Mouse (Mus musculus) liver, embryonic 12.5 days (tissue): ENCODE measurements around the gene Psmb3. TPM values are rescaled to one million over a fixed set of nuclear protein-coding genes. Genes with fewer than 3 reads are reported as not detected.

ENCODE experiments used
- ATAC-seq: fragments of 200-750 bp; cut with Nextera tagmentation; 2 replicates; pipeline ENCODE4 v1.8.0; 2017; ENCODE audit warnings: moderate number of reproducible peaks, mild to moderate bottlenecking, moderate library complexity
- H3K27ac ChIP-seq: fragments of 300-500 bp; sonication (generic); 2 replicates; pipeline ENCODE4 v1.5.1; 2016; ENCODE audit warnings: mild to moderate bottlenecking
- H3K27me3 ChIP-seq: fragments of 300-500 bp; sonication (generic); replicated peaks from 2 replicates; pipeline ENCODE4 v1.6.1; 2016; ENCODE audit warnings: mild to moderate bottlenecking, moderate library complexity
- H3K36me3 ChIP-seq: fragments of 300-500 bp; sonication (generic); 2 replicates; pipeline ENCODE4 v1.6.1; 2016; ENCODE audit warnings: mild to moderate bottlenecking, moderate library complexity
- H3K4me1 ChIP-seq: fragments of 300-500 bp; sonication (generic); 2 replicates; pipeline ENCODE4 v1.6.1; 2016
- H3K4me2 ChIP-seq: fragments of 300-500 bp; sonication (generic); 2 replicates; pipeline ENCODE4 v1.6.1; 2016; ENCODE audit warnings: mild to moderate bottlenecking, moderate library complexity
- H3K4me3 ChIP-seq: fragments of 300-500 bp; sonication (generic); 2 replicates; pipeline ENCODE4 v1.5.1; 2016; ENCODE audit warnings: mild to moderate bottlenecking, moderate library complexity
- H3K9ac ChIP-seq: fragments of 300-500 bp; sonication (generic); 2 replicates; pipeline ENCODE4 v1.6.1; 2016; ENCODE audit warnings: mild to moderate bottlenecking, moderate library complexity
- H3K9me3 ChIP-seq: fragments of 300-500 bp; sonication (generic); replicated peaks from 2 replicates; pipeline ENCODE4 v1.6.1; 2016; ENCODE audit warnings: mild to moderate bottlenecking, moderate library complexity
- WGBS: fragments of 180-500 bp; shearing (Covaris S2); methylation state at CpG from one replicate; pipeline ENCODE4 v1.1.7; 2016; ENCODE audit not compliant: insufficient replicate concordance; 5-methylcytosine and 5-hydroxymethylcytosine counted together
- polyA plus RNA-seq: library from polyadenylated mRNA; unstranded; fragments of >200 nt; fragmentation: Nextera tagmentation; extraction: Ambion mirVana; gene quantifications from 2 replicates; pipeline ENCODE4 v1.2.1, GENCODE M21; 2016

Psmb3 gene
- polyA plus RNA-seq, 1 experiment from 2014 or later, result 370 TPM

DNA sequence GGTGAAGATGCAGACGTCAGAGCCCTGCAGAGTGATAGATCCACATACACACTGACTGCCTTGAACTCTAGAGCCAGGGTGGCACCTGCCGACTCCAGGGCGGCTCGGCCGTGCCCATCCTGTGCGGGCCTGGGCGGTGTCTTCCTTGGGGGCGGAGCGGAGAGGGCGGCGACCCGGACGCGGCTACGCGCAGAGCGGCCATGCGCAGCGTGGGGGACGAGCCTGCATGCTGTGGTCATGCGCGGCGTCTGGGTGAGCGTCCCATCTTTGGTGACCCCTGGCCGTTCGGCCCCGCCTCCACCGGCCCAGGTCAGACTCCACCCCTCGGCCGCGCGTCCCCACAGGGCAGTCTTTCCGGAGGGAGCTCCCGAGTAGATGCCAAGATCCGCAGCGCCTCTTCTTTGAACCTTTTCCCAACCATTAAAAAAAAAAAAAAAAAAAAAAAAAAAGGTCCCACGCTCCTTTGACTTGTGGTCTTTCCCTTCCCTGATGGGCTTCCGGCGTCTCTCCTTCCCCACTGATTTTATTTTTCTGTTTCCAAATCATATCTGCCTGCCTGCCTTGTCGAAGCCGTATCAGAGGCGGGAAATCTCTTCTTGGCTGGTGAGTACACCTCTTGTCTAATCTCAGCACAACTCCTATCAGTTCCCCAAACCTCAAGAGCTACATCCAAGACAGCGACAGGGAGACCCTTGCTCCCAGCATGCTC, 17.4 kb upstream of the Psmb3 start, which contains the start of gene Cisd3:
TSS of gene Cisd3 (plus strand) at position 214 of the 709 bp plus-strand sequence.
- Histone ChIP-seq H3K36me3 (peaks cover 9% of the 10 kb centered on the region), H3K9me3 (no peaks in the 10 kb centered on the region), H3K4me3 (peak within 1 kb of the TSS; percentile 45), H3K4me2 (peak within 1 kb of the TSS; percentile 74), H3K4me1 (peaks cover 31% of the 10 kb centered on the region), H3K27ac (no peak within 1 kb of the TSS), H3K9ac (peak within 1 kb of the TSS; percentile 44; the same call in 1 of the 2 replicates), H3K27me3 (peaks cover 40% of the 10 kb centered on the region)
- peak; percentile 82 for ATAC-seq
- 2% methylated on average over 43 of the region's 43 CpGs for WGBS

DNA sequence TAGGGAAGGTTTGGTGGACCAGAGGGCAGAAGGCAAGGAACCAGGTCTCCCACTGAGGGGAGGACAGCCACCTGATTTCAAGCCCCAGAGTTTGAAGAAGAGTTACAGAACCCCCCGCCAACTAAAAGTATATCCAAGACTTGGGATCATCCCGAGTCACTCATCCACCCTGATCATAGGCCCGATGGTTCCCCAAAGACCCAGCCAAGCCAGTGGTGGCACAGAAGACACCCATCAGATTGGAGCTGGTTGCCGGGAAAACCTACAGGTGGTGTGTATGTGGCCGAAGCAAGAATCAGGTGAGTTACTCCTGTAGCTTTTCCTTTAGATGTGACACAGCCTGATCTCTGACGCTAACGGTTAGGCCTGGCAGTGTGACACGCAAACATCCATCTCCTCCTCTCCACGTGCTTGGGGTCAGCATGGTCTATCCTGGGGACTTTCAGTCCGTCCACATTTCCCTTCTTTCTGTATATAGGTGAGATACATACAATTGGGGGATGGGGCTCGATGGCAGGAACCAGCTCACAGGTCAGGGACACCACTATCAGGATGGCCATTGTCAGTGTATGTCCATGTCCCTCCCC, 16.8 kb upstream of the Psmb3 start:
- Histone ChIP-seq H3K27ac (no peak overlapping the region), H3K4me1 (peaks cover 31% of the 10 kb centered on the region), H3K4me2 (peak overlapping the region; percentile 74), H3K9me3 (no peaks in the 10 kb centered on the region), H3K4me3 (peak overlapping the region; percentile 45), H3K27me3 (peaks cover 40% of the 10 kb centered on the region), H3K9ac (peak overlapping the region; percentile 44; the same call in 1 of the 2 replicates), H3K36me3 (peaks cover 14% of the 10 kb centered on the region)
- 63% methylated on average over 11 of the region's 11 CpGs for WGBS
- no peak for ATAC-seq

DNA sequence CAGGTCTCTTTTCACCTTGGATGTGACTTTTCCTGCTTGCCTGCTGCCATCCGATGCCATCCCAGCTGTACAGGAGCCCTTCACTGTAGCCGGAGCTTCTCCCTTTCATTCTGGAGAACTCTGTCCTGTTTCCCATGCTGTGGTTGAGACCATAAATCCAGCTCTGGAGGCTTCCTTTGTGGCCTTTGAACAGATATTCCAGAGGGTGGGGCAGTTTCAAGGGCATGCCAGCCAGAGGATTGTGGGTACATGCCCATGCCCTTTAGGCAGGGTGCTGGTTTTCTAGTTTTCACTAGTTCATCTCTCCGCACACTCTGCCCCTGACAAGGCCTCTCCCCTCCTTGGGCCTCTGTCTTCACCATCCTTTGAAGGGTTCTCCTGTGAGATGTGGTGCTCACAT, 16.1 kb upstream of the Psmb3 start:
- peaks cover 31% of the 10 kb centered on the region for H3K4me1 ChIP-seq
- no peak overlapping the region; the same call in 1 of the 2 replicates for H3K4me2 ChIP-seq
- H3K27ac ChIP-seq, result no peak overlapping the region
- no peak for ATAC-seq
- no peak overlapping the region for H3K4me3 ChIP-seq
- peaks cover 40% of the 10 kb centered on the region for H3K27me3 ChIP-seq
- peaks cover 21% of the 10 kb centered on the region for H3K36me3 ChIP-seq
- 88% methylated on average over 3 of the region's 3 CpGs for WGBS
- H3K9ac ChIP-seq, result no peak overlapping the region
- no peaks in the 10 kb centered on the region for H3K9me3 ChIP-seq

DNA sequence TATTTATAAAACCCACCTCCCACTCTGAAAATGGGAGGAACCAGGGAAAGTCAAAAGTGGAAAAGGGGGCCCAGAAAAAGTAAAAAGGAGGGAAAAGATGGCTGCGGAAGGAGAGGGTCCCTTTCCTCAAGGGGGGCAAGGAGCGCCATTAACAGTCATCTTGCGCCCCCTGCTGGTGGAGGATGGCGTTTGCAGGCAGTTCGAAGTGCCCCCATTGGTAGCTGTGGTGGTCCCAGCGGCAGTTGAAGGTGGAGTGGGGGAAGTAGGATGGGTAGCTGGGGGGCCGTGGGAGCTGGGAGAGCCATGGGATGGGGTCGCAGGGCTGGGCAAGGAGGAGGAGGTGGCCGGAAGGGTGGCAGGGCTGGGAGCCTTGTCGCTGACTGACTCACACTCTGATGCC, 13.3 kb upstream of the Psmb3 start:
- H3K9me3 ChIP-seq, result no peaks in the 10 kb centered on the region
- peaks cover 23% of the 10 kb centered on the region for H3K27me3 ChIP-seq
- no peak for ATAC-seq
- 24% methylated on average over 10 of the region's 10 CpGs for WGBS
- no peak overlapping the region for H3K9ac ChIP-seq
- H3K4me3 ChIP-seq, result no peak overlapping the region
- peaks cover 26% of the 10 kb centered on the region for H3K4me1 ChIP-seq
- peaks cover 23% of the 10 kb centered on the region for H3K36me3 ChIP-seq
- H3K27ac ChIP-seq, result no peak overlapping the region
- H3K4me2 ChIP-seq, result no peak overlapping the region

DNA sequence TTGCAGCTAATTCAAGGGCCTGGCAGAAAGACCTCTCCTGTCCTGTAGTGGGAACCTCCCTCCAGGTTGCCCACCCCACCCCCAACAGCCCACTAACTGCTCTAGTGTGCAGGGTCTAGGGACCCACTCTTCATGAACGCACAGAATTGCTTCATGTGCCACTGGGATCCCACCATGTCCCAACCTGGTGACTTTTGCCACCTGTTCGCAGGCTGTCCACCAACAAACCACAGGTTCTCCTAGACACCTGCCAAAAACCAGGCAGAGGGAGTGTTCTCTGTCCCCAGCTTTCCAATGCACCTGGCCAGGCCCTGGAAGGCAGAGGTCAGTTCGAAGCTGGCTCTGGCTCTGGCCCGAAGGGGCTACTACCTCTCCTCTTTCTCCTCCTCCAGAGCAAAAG, 8.8 kb upstream of the Psmb3 start:
- no peak overlapping the region for H3K9ac ChIP-seq
- peaks cover 19% of the 10 kb centered on the region for H3K36me3 ChIP-seq
- H3K4me3 ChIP-seq, result no peak overlapping the region
- WGBS, result 76% methylated on average over 4 of the region's 4 CpGs
- H3K9me3 ChIP-seq, result no peaks in the 10 kb centered on the region
- H3K4me2 ChIP-seq, result no peak overlapping the region
- peaks cover 45% of the 10 kb centered on the region for H3K4me1 ChIP-seq
- no peak for ATAC-seq
- peaks cover 29% of the 10 kb centered on the region for H3K27me3 ChIP-seq
- no peak overlapping the region for H3K27ac ChIP-seq

DNA sequence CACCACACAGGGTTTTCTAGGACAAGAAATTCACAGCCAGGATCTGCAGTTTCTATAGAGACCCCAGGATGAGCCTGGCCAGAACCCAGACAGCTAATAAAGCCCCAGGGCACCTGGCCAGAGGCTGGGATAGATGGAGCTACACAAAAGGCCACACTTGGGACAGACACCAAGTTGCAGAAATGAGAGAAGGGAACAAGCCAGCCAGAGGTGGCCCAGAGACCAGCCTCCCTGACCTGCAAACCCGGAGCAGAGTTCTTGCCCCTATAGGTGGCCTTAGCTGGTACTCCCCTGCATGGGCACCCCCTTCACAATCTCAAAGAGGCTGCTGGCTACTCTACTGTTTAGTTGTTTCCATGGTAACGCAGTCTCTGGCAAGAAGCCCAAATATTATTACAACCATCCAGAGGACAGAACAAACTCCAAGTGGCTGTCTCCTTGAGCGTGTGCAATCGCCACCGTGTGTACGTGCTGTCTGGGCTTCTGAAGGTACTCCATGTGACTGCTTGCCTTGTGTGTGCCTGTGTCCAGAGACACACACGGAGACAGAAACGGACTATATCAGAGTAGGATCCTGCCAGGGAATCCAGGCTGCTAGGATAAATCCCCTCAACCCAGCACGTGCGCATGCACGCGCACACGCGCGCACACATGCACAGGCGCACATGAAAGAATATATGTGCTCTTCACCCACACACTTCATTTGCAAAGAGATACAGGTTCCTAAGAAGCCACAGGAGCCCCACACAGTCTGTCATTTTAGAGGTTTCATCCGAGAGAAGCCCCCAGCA, 8.1 kb upstream of the Psmb3 start:
- Histone ChIP-seq H3K9ac (no peak overlapping the region), H3K27ac (no peak overlapping the region), H3K27me3 (peaks cover 36% of the 10 kb centered on the region), H3K4me1 (peaks cover 51% of the 10 kb centered on the region), H3K36me3 (peaks cover 19% of the 10 kb centered on the region), H3K4me2 (no peak overlapping the region), H3K4me3 (no peak overlapping the region), H3K9me3 (no peaks in the 10 kb centered on the region)
- 82% methylated on average over 17 of the region's 17 CpGs for WGBS
- ATAC-seq, result no peak

DNA sequence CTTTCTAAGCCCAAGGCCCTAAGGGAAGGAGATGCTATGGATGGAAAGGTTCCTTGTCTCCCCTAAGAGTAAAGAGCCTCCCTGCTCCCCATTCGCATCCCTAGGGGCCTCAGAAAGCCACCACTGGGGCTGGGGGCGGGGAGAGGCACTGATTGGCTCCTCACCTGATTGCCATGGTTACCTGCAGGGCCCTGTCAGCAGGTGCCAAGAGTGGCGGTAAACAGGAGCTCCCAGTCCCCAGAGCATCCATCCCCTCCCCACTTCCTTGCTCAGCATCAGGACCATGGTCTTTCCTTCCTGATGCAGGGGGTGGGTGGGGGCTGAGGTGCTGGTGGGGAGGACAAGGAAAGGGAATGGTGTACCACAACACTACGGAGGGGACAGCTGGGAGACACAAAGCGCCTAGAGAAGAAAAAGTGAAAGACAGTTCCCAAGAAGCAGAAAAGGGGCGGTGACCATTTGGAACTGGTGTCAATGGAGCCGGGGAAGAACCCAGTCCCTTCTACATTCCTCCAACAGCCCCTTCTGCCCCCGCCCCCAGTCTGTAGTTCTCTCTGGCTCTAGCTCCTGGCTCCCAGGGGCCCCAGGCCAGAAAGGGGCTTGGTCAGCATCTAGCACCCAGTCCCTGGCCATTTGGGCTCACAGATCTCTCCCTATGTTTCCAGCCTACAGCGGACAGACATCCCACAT, 7.3 kb upstream of the Psmb3 start:
- Histone ChIP-seq H3K27ac (no peak overlapping the region), H3K4me2 (no peak overlapping the region), H3K9me3 (no peaks in the 10 kb centered on the region), H3K27me3 (peaks cover 43% of the 10 kb centered on the region), H3K4me3 (no peak overlapping the region), H3K4me1 (peaks cover 59% of the 10 kb centered on the region), H3K9ac (no peak overlapping the region), H3K36me3 (peaks cover 14% of the 10 kb centered on the region)
- 61% methylated on average over 8 of the region's 9 CpGs for WGBS
- ATAC-seq, result no peak

DNA sequence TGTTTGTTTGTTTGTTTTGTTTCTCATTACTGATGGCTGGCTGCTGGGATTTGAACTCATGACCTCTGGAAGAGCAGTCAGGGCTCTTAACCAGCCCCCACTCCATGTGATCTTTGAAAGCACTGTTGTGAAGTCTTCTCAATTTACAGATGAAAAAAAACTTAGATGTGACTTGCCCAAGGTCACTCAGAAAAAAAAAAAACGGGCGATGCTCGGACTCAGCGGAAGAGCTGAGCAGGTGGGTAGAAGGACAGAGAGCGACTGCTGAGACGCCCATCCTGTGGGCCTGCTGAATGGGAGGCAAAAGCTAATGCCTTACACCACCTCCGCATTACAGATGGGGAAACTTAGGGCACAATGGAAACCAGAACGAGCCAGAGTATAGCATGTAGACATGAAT, 6.5 kb upstream of the Psmb3 start:
- H3K27ac ChIP-seq, result no peak overlapping the region
- no peaks in the 10 kb centered on the region for H3K9me3 ChIP-seq
- no peak for ATAC-seq
- H3K9ac ChIP-seq, result no peak overlapping the region
- peaks cover 67% of the 10 kb centered on the region for H3K4me1 ChIP-seq
- WGBS, result 77% methylated on average over 8 of the region's 8 CpGs
- H3K4me2 ChIP-seq, result no peak overlapping the region
- peaks cover 51% of the 10 kb centered on the region for H3K27me3 ChIP-seq
- H3K4me3 ChIP-seq, result no peak overlapping the region
- peaks cover 6% of the 10 kb centered on the region; the same call in 1 of the 2 replicates for H3K36me3 ChIP-seq

DNA sequence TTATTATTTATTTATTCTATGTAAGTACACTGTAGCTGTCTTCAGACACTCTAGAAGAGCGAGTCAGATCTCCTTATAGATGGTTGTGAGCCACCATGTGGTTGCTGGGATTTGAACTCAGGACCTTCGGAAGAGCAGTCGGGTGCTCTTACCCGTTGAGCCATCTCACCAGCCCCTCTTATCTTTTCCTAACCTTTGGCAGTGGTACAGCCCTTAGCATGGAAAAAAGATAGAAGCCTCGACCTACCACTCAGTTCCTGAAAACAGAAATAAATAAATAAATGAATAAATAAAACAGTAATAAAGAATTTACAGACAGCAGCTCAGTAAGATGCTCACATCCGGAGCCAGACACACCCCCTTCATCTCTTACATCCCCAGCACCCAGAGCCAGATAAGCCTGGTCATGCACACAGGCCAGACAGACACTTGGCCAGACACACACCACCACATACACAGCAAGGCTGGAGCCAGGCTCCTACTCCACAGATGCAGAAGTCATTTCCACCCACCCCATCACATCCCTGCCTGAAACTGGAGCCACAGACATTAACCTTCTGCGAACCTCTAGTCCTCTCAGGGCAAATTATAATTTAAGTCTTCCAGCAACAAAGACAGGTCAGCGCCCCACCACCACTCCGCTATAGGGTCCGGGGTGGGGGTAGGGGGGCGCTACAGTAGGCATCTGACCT, 5.9 kb upstream of the Psmb3 start:
- Histone ChIP-seq H3K9me3 (no peaks in the 10 kb centered on the region), H3K36me3 (no peaks in the 10 kb centered on the region), H3K4me2 (peak overlapping the region; percentile 96), H3K27me3 (peaks cover 56% of the 10 kb centered on the region), H3K9ac (no peak overlapping the region), H3K4me3 (peak overlapping the region; percentile 64; the same call in 1 of the 2 replicates), H3K27ac (no peak overlapping the region), H3K4me1 (peaks cover 72% of the 10 kb centered on the region)
- no peak for ATAC-seq
- 62% methylated on average over 11 of the region's 11 CpGs for WGBS

DNA sequence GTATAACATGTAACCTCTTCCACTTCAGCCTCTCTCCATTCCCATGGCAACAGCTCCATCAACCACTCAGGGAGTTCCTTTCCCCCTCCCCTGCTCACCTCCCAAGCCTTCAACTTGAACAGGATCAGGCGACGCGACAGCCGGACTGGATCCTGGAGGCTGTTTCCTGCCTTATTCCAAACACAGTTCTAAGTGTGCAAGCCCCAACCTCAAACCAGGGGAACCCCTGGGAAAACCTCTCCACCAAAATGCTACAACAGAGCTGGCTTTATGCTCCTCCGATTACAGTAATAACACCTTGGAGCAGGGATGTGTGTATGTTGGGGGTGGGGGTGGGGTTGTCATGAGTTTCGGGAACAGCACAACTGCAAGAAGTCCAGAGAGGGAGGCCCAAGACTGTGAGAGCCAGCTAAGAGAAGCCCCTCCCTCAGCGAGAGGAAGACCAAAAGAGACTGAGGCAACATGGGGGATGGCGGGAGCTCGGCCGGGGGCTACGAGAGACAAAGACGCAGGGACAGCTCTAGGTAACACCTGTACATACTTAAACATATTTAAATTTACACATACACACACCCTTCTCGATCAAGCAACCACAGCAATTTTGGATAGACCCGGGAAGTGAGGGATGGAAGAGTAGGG, 5.2 kb upstream of the Psmb3 start:
- Histone ChIP-seq H3K4me1 (peaks cover 72% of the 10 kb centered on the region), H3K4me2 (peak overlapping the region; percentile 96), H3K4me3 (peak overlapping the region; percentile 64), H3K27ac (peak overlapping the region; percentile 51; the same call in 1 of the 2 replicates), H3K9me3 (no peaks in the 10 kb centered on the region), H3K36me3 (no peaks in the 10 kb centered on the region), H3K27me3 (peaks cover 56% of the 10 kb centered on the region), H3K9ac (peak overlapping the region; percentile 72)
- no peak for ATAC-seq
- 18% methylated on average over 14 of the region's 14 CpGs for WGBS
